Mouse (Mus musculus) small intestine, adult 2 months (tissue): ENCODE measurements at regions not wholly inside any gene's neighbourhood (a gene's known extent, or its start where the extent isn't known, plus 50 kb on each side); places are given as distances from the start of the nearest gene placed in this dataset.

Experiments used
- CTCF ChIP-seq: fragments of 200-500 bp; IDR thresholded peaks from 2 replicates; pipeline ENCODE4 v1.5.1; 2012; ENCODE audit warnings: low read depth, mild to moderate bottlenecking, control low read depth, inconsistent platforms, low read length, moderate library complexity, mixed read lengths; ENCODE audit not compliant: insufficient replicate concordance, insufficient read length; ENCODE audit errors: extremely low read depth
- POLR2A ChIP-seq: fragments of 200-500 bp; IDR thresholded peaks from 2 replicates; pipeline ENCODE4 v1.6.1; 2012; ENCODE audit warnings: low read depth, mild to moderate bottlenecking, control low read depth, inconsistent platforms, low read length, moderate library complexity

GRCm38 (mm10) chr4:105555941-105556340 is 233.7 kb upstream of the Gm12728 start:
- no peak for TF ChIP-seq CTCF
- TF ChIP-seq POLR2A, result no peak
